Mouse (Mus musculus) ES-E14 (cell line): Measurements from ENCODE around the gene Traip. TPM values are rescaled to one million over a fixed set of nuclear protein-coding genes. Genes with fewer than 3 reads are reported as not detected.

ENCODE experiments used
- DNase-seq: peaks from one replicate; pipeline ENCODE4 v3.0.0-alpha.2; 2013; ENCODE audit warnings: low read depth, low spot score
- H3K27ac ChIP-seq: 2 replicates; pipeline ENCODE4 v1.5.1; 2012; ENCODE audit warnings: low read depth, mild to moderate bottlenecking, low read length, moderate library complexity, mixed read lengths; ENCODE audit not compliant: poor library complexity, insufficient read depth, severe bottlenecking
- H3K36me3 ChIP-seq: 2 replicates; pipeline ENCODE4 v1.6.1; 2012; ENCODE audit warnings: mild to moderate bottlenecking, low read length, moderate library complexity, mixed read lengths; ENCODE audit not compliant: control insufficient read depth, poor library complexity, insufficient read depth, severe bottlenecking
- H3K4me1 ChIP-seq, 2 experiments: fragments of 150-350 bp in 1 of 2; sonication (generic) in 1 of 2; 2 replicates each; pipeline ENCODE4 v1.6.1; 2012; ENCODE audit warnings: low read length in 2 of 2, mild to moderate bottlenecking in 1 of 2, mixed read lengths in 1 of 2; ENCODE audit not compliant: control insufficient read depth in 2 of 2, insufficient read depth in 2 of 2, poor library complexity in 1 of 2
- H3K4me3 ChIP-seq, 2 experiments: fragments of 150-350 bp in 1 of 2; sonication (generic) in 1 of 2; 2 replicates each; pipeline ENCODE4 v1.5.1; 2012; ENCODE audit warnings: low read length in 2 of 2, low read depth in 1 of 2, mild to moderate bottlenecking in 1 of 2, mixed read lengths in 1 of 2; ENCODE audit not compliant: insufficient read depth in 1 of 2, poor library complexity in 1 of 2, severe bottlenecking in 1 of 2
- H3K9ac ChIP-seq: 2 replicates; pipeline ENCODE4 v1.6.1; 2012; ENCODE audit warnings: low read depth, mild to moderate bottlenecking, low read length, mixed read lengths; ENCODE audit not compliant: poor library complexity, insufficient read depth, severe bottlenecking
- H3K9me3 ChIP-seq: fragments of 150-350 bp; sonication (generic); 2 replicates; pipeline ENCODE4 v1.6.1; 2012; ENCODE audit warnings: low read depth, mild to moderate bottlenecking, low read length; ENCODE audit not compliant: control insufficient read depth, insufficient read depth
- CHD2 ChIP-seq: IDR thresholded peaks from 2 replicates; pipeline ENCODE4 v1.6.1; 2014; ENCODE audit warnings: mild to moderate bottlenecking, low read depth, low read length, inconsistent platforms
- HCFC1 ChIP-seq: IDR thresholded peaks from 2 replicates; pipeline ENCODE4 v1.6.1; 2012; ENCODE audit warnings: low read length, inconsistent platforms, borderline replicate concordance; ENCODE audit not compliant: insufficient read depth
- MAFK ChIP-seq: IDR thresholded peaks from 2 replicates; pipeline ENCODE4 v1.6.1; 2014; ENCODE audit warnings: mild to moderate bottlenecking, low read depth, low read length, inconsistent platforms; ENCODE audit not compliant: insufficient read depth
- ZC3H11A ChIP-seq: IDR thresholded peaks from 2 replicates; pipeline ENCODE4 v1.6.1; 2012; ENCODE audit warnings: low read depth, mild to moderate bottlenecking, inconsistent platforms, low read length, borderline replicate concordance
- ZNF384 ChIP-seq: IDR thresholded peaks from 2 replicates; pipeline ENCODE4 v1.6.1; 2012; ENCODE audit warnings: low read depth, low read length, inconsistent platforms
- in situ Hi-C, 2 experiments: fragments of 600-800 bp; cut with MboI; formaldehyde crosslinking; loops; one replicate each; pipeline ENCODE4 v1.15.1; 2025; ENCODE audit warnings: low sequenced_read_pairs in 2 of 2, inconsistent platforms in 1 of 2; ENCODE audit not compliant: unreplicated experiment in 2 of 2
- total RNA-seq: library from RNA; depleted of rRNA; stranded (reverse); fragments of 300-350 nt; gene quantifications from 2 replicates; pipeline ENCODE4 v1.2.3, GENCODE M21; 2012

Gene Traip
- total RNA-seq, 1 experiment = 43.7 TPM

DNA sequence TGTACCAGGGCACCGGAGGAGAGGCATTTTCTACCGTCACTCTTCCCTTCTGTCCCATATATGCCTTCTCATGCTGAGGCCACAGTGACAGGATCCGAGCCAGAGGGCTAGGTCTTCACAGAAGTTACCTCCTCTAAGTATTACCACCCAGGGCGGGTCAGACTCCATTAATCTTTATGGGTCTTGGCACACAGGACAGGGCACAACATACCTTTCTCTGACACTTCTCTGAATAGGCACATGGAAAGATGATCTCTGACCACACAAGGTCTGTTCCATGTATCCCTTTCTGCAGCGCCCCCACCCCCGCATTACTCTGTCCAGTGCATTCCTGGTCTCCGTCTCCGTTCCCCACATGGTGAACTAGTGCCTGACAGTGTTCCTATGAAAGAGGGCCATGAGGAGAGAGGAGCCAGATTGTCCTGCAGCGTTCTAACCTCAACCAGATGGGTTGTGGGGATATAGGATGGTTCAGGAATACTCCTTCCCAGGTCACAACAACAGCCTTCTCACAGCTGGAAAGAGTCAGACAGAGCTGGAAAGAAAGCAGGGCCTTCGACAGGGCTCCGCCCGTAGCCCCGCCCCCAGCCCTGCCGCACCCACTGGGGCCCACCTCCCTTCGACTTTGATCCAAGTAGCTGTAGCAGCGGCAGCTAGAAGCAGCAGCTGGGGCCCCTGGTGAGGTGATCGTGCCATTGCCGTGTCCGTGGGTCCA is 43.5 kb upstream of the Traip start, which contains the start of gene Mst1r:
Gene Mst1r, plus strand, starts transcription at position 622 of the 715 bp plus-strand sequence.
- in situ Hi-C loops = no loop called here
- no peaks in the 10 kb centered on the region for H3K36me3 ChIP-seq
- TF ChIP-seq CHD2 = no peak
- TF ChIP-seq HCFC1 = no peak
- no peak for TF ChIP-seq ZNF384
- TF ChIP-seq MAFK = no peak
- TF ChIP-seq ZC3H11A = no peak
- peak within 1 kb of the TSS; percentile 65 to 77; a peak in 3 of 4 replicates for H3K4me3 ChIP-seq
- H3K9me3 ChIP-seq = no peaks in the 10 kb centered on the region
- DNase-seq = peak; percentile 58
- peaks cover 0 to 5% of the 10 kb centered on the region in 2 experiments; a peak in 2 of 4 replicates for H3K4me1 ChIP-seq
- no peak within 1 kb of the TSS for H3K27ac ChIP-seq
- peak within 1 kb of the TSS; percentile 36; the same call in 1 of the 2 replicates for H3K9ac ChIP-seq

DNA sequence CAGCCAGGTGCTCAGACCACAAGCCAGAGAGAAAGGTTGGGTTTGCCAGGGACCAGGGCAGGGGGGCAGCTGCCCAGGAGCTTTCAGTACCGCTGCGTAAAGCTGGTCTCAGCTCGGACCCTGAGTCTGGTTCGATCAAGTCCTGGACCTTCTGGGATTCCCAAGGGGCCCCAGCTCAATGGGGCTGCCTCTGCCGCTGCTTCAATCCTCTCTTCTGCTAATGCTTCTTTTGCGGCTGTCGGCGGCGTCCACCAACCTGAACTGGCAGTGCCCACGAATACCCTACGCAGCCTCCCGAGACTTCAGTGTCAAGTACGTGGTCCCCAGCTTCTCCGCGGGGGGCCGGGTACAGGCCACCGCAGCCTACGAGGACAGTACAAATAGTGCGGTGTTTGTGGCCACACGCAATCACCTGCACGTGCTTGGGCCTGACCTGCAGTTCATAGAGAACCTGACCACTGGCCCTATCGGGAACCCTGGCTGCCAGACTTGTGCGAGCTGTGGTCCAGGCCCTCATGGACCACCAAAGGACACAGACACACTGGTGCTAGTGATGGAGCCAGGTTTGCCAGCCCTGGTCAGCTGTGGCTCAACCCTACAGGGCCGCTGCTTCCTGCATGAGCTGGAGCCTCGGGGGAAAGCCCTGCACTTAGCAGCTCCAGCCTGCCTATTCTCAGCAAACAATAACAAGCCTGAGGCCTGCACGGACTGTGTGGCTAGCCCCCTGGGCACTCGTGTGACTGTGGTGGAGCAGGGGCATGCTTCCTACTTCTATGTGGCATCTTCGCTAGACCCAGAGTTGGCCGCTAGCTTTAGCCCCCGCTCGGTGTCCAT is 42.8 kb upstream of the Traip start:
- H3K4me3 ChIP-seq = peak overlapping the region; percentile 65 to 77; a peak in 3 of 4 replicates
- no peak overlapping the region for H3K27ac ChIP-seq
- no peaks in the 10 kb centered on the region for H3K9me3 ChIP-seq
- TF ChIP-seq ZNF384 = no peak
- no peak for TF ChIP-seq MAFK
- no peak for TF ChIP-seq ZC3H11A
- TF ChIP-seq HCFC1 = no peak
- H3K36me3 ChIP-seq = no peaks in the 10 kb centered on the region
- peaks cover 0 to 3% of the 10 kb centered on the region in 2 experiments; a peak in 2 of 4 replicates for H3K4me1 ChIP-seq
- no peak for DNase-seq
- in situ Hi-C loops = no loop called here
- H3K9ac ChIP-seq = peak overlapping the region; percentile 36; the same call in 1 of the 2 replicates

DNA sequence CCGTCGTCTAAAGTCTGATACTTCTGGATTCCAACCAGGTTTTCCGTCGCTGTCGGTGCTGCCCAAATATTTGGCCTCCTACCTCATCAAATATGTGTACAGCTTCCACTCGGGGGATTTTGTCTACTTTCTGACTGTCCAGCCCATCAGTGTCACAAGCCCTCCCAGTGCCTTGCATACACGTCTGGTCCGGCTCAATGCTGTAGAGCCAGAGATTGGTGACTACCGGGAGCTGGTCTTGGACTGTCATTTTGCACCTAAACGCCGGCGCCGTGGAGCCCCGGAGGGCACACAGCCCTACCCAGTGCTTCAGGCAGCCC is 42.2 kb upstream of the Traip start:
- no peaks in the 10 kb centered on the region for H3K9me3 ChIP-seq
- H3K9ac ChIP-seq = no peak overlapping the region
- no peaks in the 10 kb centered on the region for H3K36me3 ChIP-seq
- no peak overlapping the region for H3K27ac ChIP-seq
- in situ Hi-C loops = no loop called here
- H3K4me1 ChIP-seq = peaks cover 0 to 3% of the 10 kb centered on the region in 2 experiments; a peak in 2 of 4 replicates
- no peak for TF ChIP-seq HCFC1
- TF ChIP-seq ZNF384 = no peak
- TF ChIP-seq MAFK = no peak
- no peak for TF ChIP-seq ZC3H11A
- TF ChIP-seq CHD2 = no peak
- no peak overlapping the region for H3K4me3 ChIP-seq
- no peak for DNase-seq

DNA sequence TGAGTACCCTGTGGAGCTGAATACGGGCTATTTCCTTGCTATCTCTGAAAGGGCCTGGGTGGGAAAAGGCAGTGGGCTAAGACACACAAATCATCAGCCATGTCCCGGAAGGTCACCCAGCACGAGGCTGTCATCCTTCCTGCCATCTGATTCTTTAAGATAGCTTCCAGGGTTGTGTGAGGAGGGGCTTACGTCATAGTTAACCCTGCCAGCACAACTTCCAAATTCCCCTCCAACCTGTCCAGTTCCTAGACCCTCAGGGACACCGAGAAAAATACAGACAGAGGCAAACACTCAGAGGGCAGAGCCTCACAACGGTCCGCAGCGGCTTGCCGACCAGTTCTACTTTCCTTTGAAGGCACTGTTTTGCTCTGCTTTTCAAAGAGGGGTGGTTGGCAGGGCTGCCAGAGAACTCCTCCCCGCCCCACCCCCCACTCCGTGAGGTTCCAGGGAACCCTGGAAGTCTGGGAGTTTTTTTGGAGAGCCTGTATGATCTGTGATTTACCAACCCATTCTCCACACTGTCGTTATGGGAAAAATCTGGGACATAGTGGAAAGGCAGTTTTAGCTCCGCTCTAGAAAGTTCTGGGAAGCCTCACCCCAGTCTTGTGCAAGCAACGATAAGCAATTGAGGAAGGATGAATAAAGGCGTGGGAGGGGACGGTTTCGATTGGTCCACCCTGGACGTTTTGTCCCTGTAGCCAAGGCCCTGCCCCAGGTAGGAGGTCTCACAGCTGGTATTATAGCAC is 41.4 kb upstream of the Traip start:
- TF ChIP-seq CHD2 = no peak
- no peak for DNase-seq
- H3K9me3 ChIP-seq = no peaks in the 10 kb centered on the region
- no peak overlapping the region for H3K4me3 ChIP-seq
- H3K4me1 ChIP-seq = peaks cover 0 to 3% of the 10 kb centered on the region in 2 experiments; a peak in 2 of 4 replicates
- in situ Hi-C loops = no loop called here
- no peak overlapping the region for H3K27ac ChIP-seq
- H3K9ac ChIP-seq = no peak overlapping the region
- no peaks in the 10 kb centered on the region for H3K36me3 ChIP-seq
